Mouse (Mus musculus) myocyte (in vitro differentiated cells): ENCODE measurements around the gene Myh7b.

Experiments
- CEBPB ChIP-seq: IDR thresholded peaks from 2 replicates; pipeline ENCODE4 v1.6.1; 2011; ENCODE audit warnings: mild to moderate bottlenecking, moderate library complexity; ENCODE audit not compliant: poor library complexity, insufficient read depth, severe bottlenecking
- MAX ChIP-seq: IDR thresholded peaks from one replicate; pipeline ENCODE4 v1.6.1; 2011; ENCODE audit warnings: low read depth, mild to moderate bottlenecking, control low read depth
- POLR2A ChIP-seq: IDR thresholded peaks from one replicate; pipeline ENCODE4 v1.6.1; 2011; ENCODE audit warnings: low read depth, mild to moderate bottlenecking, control low read depth, moderate library complexity; ENCODE audit not compliant: insufficient read length
- POLR2AphosphoS2 ChIP-seq: IDR thresholded peaks from one replicate; pipeline ENCODE4 v1.6.1; 2011; ENCODE audit warnings: low read depth, control low read depth; ENCODE audit not compliant: insufficient read length
- TCF12 ChIP-seq: IDR thresholded peaks from one replicate; pipeline ENCODE4 v1.6.1; 2011; ENCODE audit warnings: mild to moderate bottlenecking, control low read depth; ENCODE audit not compliant: poor library complexity, insufficient read depth, severe bottlenecking

- TF ChIP-seq POLR2AphosphoS2 (no peak), POLR2A (no peak), TCF12 (no peak), MAX (no peak), CEBPB (no peak)
Measured at GRCm38 (mm10) chr2:155628519-155628918, 17.5 kb downstream of the Myh7b start.
